Mouse (Mus musculus) small intestine, adult 2 months (tissue): ENCODE data around the gene Lypd6b.

Source experiments
- CTCF ChIP-seq: fragments of 200-500 bp; IDR thresholded peaks from 2 replicates; pipeline ENCODE4 v1.5.1; 2012; ENCODE audit warnings: low read depth, mild to moderate bottlenecking, control low read depth, inconsistent platforms, low read length, moderate library complexity, mixed read lengths; ENCODE audit not compliant: insufficient replicate concordance, insufficient read length; ENCODE audit errors: extremely low read depth
- POLR2A ChIP-seq: fragments of 200-500 bp; IDR thresholded peaks from 2 replicates; pipeline ENCODE4 v1.6.1; 2012; ENCODE audit warnings: low read depth, mild to moderate bottlenecking, control low read depth, inconsistent platforms, low read length, moderate library complexity

- TF ChIP-seq CTCF: no peak
- no peak for TF ChIP-seq POLR2A
These were observed 83.5 kb downstream of the Lypd6b start for GRCm38 (mm10) chr2:49871012-49871411.
